Mouse (Mus musculus) heart, embryonic 16.5 days (tissue): Measurements from ENCODE around the gene Nek5. TPM values are rescaled to one million over a fixed set of nuclear protein-coding genes. Genes with fewer than 3 reads are reported as not detected.
A peak's percentile ranks its signal among the peaks of the same experiment; 100 is the strongest.

ENCODE experiments used
- ATAC-seq: fragments of 200-750 bp; cut with Nextera tagmentation; replicated peaks from 2 replicates; pipeline ENCODE4 v1.8.0; 2017; ENCODE audit warnings: moderate number of reproducible peaks; ENCODE audit not compliant: insufficient read depth, low FRiP score; ENCODE audit errors: extremely low read depth
- H3K27ac ChIP-seq: fragments of 300-500 bp; sonication (generic); 2 replicates; pipeline ENCODE4 v1.5.1; 2014; ENCODE audit warnings: mild to moderate bottlenecking, low read length, control low read depth, moderate library complexity
- H3K27me3 ChIP-seq: fragments of 300-500 bp; sonication (generic); 2 replicates; pipeline ENCODE4 v1.6.1; 2014; ENCODE audit warnings: low read length, mixed read lengths; ENCODE audit not compliant: control insufficient read depth, insufficient read depth
- H3K36me3 ChIP-seq: fragments of 300-500 bp; sonication (generic); 2 replicates; pipeline ENCODE4 v1.6.1; 2014; ENCODE audit not compliant: control insufficient read depth, insufficient read depth
- H3K4me1 ChIP-seq: fragments of 300-500 bp; sonication (generic); 2 replicates; pipeline ENCODE4 v1.6.1; 2014; ENCODE audit warnings: low read length, mixed read lengths; ENCODE audit not compliant: control insufficient read depth, insufficient read depth
- H3K4me2 ChIP-seq: fragments of 300-500 bp; sonication (generic); 2 replicates; pipeline ENCODE4 v1.6.1; 2014; ENCODE audit warnings: low read depth, mild to moderate bottlenecking, control low read depth, low read length
- H3K4me3 ChIP-seq: fragments of 300-500 bp; sonication (generic); 2 replicates; pipeline ENCODE4 v1.5.1; 2014; ENCODE audit warnings: mild to moderate bottlenecking, control low read depth, low read length
- H3K9ac ChIP-seq: fragments of 300-500 bp; sonication (generic); 2 replicates; pipeline ENCODE4 v1.6.1; 2014; ENCODE audit warnings: low read length, control low read depth
- H3K9me3 ChIP-seq: fragments of 300-500 bp; sonication (generic); replicated peaks from 2 replicates; pipeline ENCODE4 v1.6.1; 2016; ENCODE audit warnings: low read length; ENCODE audit not compliant: control insufficient read depth
- WGBS: fragments of 180-500 bp; shearing (Covaris S2); extraction: QIAGEN DNeasy Blood & Tissue Kit; methylation state at CpG from one replicate; pipeline ENCODE4 v1.1.7; 2014; 5-methylcytosine and 5-hydroxymethylcytosine counted together
- polyA plus RNA-seq: library from polyadenylated mRNA; unstranded; fragments of >200 nt; fragmentation: Nextera tagmentation; extraction: Ambion mirVana; gene quantifications from 2 replicates; pipeline ENCODE4 v1.2.1, GENCODE M21; 2015

Nek5 gene
- polyA plus RNA-seq, 1 experiment from 2014 or later, result 0.38 TPM

DNA sequence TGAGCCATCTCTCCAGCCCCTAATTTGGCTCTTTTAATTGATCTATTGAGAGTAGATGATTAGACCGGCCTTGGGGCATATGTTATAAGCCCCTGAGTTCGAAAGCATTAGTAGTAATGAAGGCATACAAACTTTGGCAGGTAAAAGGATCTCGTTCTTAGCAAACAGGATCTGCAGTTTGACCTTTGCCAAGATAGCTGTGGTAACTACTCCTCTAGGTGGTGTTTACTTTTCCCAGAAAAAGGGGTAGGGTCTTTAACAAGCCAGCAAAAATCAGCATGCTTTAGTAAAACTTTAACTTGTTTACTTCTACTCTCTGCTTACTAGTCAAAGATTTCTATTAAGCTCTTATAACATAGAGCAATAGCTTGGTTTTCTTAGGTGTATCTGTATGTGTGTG is 82.3 kb downstream of the Nek5 start:
- no peak overlapping the region for H3K9ac ChIP-seq
- 87% methylated on average over 3 of the region's 3 CpGs for WGBS
- no peaks in the 10 kb centered on the region for H3K36me3 ChIP-seq
- ATAC-seq, result no peak
- no peaks in the 10 kb centered on the region for H3K9me3 ChIP-seq
- no peak overlapping the region for H3K4me3 ChIP-seq
- no peak overlapping the region for H3K4me2 ChIP-seq
- no peak overlapping the region for H3K27ac ChIP-seq
- no peaks in the 10 kb centered on the region for H3K4me1 ChIP-seq
- H3K27me3 ChIP-seq, result no peaks in the 10 kb centered on the region

DNA sequence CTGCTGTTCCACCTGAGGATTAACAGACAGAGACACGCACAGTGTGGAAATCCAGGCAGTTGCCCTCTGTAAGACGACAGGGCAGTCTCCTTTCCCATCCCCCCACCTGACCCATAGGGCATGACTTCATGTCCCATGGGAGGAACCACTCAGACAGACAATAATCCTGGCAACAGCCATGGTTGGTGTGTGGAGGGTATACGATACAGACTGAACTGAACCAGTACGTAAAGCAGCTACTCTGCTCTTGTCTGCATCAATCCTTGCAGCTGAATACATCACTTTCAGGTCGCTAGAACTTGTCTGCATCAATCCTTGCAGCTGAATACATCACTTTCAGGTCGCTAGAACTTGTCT is 84.7 kb downstream of the Nek5 start:
- Histone ChIP-seq H3K4me3 (no peak overlapping the region), H3K27ac (no peak overlapping the region), H3K4me2 (no peak overlapping the region), H3K9me3 (no peaks in the 10 kb centered on the region), H3K27me3 (no peaks in the 10 kb centered on the region), H3K36me3 (no peaks in the 10 kb centered on the region), H3K9ac (no peak overlapping the region), H3K4me1 (no peaks in the 10 kb centered on the region)
- 52% methylated on average over 6 of the region's 6 CpGs for WGBS
- no peak for ATAC-seq

GRCm38 (mm10) chr8:22039468-22040152 is 85.2 kb downstream of the Nek5 start:
- no peaks in the 10 kb centered on the region for H3K36me3 ChIP-seq
- no peak overlapping the region for H3K9ac ChIP-seq
- no peak overlapping the region; the same call in 1 of the 2 replicates for H3K4me2 ChIP-seq
- no peak overlapping the region for H3K27ac ChIP-seq
- H3K4me3 ChIP-seq, result peak overlapping the region; percentile 2; the same call in 1 of the 2 replicates
- no peak for ATAC-seq
- no peaks in the 10 kb centered on the region for H3K27me3 ChIP-seq
- no peaks in the 10 kb centered on the region for H3K9me3 ChIP-seq
- H3K4me1 ChIP-seq, result no peaks in the 10 kb centered on the region
- 16% methylated on average over 15 of the region's 15 CpGs for WGBS

DNA sequence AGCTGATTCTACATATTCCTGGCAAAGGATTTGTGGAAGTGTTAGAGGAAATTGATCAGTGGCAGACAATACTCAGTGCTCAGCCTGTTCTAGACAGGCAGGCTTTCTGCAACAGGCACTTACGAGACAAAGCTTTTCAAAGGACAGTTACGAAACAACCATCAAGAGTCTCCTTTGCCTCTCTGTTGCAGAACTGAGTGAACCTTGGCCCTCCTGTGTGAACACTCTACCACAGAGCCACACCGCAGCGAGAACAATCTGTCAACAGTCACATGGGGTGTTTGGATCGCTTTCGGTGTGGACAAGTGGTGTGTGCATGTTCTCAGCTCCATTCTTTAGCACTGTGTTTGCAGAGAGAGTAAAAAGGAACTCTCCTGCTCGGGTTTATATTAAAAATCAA is 87.8 kb downstream of the Nek5 start:
- no peaks in the 10 kb centered on the region for H3K4me1 ChIP-seq
- H3K4me3 ChIP-seq, result no peak overlapping the region
- H3K9me3 ChIP-seq, result no peaks in the 10 kb centered on the region
- 55% methylated on average over 7 of the region's 7 CpGs for WGBS
- no peaks in the 10 kb centered on the region for H3K36me3 ChIP-seq
- no peaks in the 10 kb centered on the region for H3K27me3 ChIP-seq
- H3K9ac ChIP-seq, result no peak overlapping the region
- H3K27ac ChIP-seq, result no peak overlapping the region
- ATAC-seq, result no peak
- no peak overlapping the region for H3K4me2 ChIP-seq

DNA sequence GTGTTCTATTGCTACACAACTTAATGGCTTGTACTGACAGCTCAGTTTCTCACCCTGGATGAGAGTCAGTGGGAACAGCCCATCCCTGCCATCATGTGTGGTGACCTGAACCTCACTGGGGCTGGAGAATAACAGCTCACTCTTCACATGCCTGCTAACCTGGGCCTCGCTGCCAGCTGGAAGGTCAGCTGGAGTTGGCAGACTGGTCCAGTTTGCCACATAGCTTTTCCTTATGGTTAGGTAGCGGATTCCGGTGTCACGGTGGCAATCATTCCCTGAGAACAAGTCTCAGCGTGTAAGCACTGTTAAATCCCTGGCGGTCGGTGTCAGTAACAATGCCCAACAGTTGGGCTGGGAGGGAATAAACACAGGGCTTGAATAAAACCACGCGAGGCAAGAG is 88.7 kb downstream of the Nek5 start:
- H3K4me2 ChIP-seq, result no peak overlapping the region
- H3K9ac ChIP-seq, result no peak overlapping the region
- H3K27ac ChIP-seq, result no peak overlapping the region
- 89% methylated on average over 9 of the region's 9 CpGs for WGBS
- no peaks in the 10 kb centered on the region for H3K27me3 ChIP-seq
- no peaks in the 10 kb centered on the region for H3K36me3 ChIP-seq
- no peak overlapping the region for H3K4me3 ChIP-seq
- no peaks in the 10 kb centered on the region for H3K9me3 ChIP-seq
- H3K4me1 ChIP-seq, result no peaks in the 10 kb centered on the region
- no peak for ATAC-seq

GRCm38 (mm10) chr8:22030990-22031389 is 93.9 kb downstream of the Nek5 start:
- WGBS, result 75% methylated on average over 3 of the region's 3 CpGs

DNA sequence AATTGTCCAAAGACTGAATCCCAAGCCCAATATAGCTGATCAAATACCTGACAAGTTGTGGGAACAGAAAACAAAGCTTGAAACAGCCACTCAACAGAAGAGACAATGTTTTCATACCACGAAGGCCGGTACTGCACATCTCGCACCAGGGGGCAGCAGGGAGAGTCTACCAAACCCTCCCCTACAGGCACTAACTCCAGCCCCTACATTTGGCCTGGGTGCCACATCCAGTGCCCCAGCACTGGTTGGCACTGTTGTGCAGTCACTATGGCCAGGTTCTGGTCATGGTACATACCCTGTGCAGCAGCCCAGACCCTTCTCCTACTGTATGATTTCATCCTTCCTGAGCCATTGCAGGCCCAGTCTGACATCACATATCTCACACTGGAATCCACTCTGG is 95.9 kb downstream of the Nek5 start:
- no peak overlapping the region for H3K4me3 ChIP-seq
- WGBS, result 94% methylated on average over 3 of the region's 3 CpGs
- ATAC-seq, result no peak

More at GRCm38 (mm10) chr8:22030990-22031389, 93.9 kb downstream of the Nek5 start:
- Histone ChIP-seq H3K4me2 (no peak overlapping the region), H3K27me3 (no peaks in the 10 kb centered on the region), H3K36me3 (no peaks in the 10 kb centered on the region), H3K9ac (no peak overlapping the region), H3K27ac (no peak overlapping the region), H3K9me3 (no peaks in the 10 kb centered on the region), H3K4me3 (no peak overlapping the region), H3K4me1 (no peaks in the 10 kb centered on the region)
- ATAC-seq, result no peak

DNA sequence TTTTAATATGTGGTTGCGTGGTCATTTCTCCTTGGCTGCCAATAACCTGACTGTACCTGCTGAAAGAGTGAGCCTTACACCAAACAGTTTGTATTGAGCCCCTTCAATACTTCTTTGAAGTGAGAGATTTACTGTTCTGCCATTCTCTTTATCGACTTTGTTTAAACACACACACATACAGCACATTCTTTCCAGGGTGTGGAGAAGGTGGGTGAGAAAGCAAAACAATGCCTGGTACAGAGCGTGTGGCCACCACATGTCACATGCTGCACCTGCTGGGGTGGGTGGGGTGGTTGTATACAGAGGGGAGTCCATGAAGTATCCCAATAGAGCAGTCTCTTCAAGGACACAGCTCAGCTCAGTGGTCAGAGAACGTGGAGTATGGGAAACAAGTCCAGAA is 99.6 kb downstream of the Nek5 start:
- WGBS, result 68% methylated on average over 4 of the region's 4 CpGs
- Histone ChIP-seq H3K4me3 (no peak overlapping the region), H3K36me3 (no peaks in the 10 kb centered on the region), H3K27me3 (no peaks in the 10 kb centered on the region), H3K27ac (no peak overlapping the region), H3K9me3 (no peaks in the 10 kb centered on the region), H3K9ac (no peak overlapping the region), H3K4me1 (no peaks in the 10 kb centered on the region), H3K4me2 (no peak overlapping the region)
- no peak for ATAC-seq

More for the DNA sequence above, 95.9 kb downstream of the Nek5 start:
- Histone ChIP-seq H3K9me3 (no peaks in the 10 kb centered on the region), H3K4me1 (no peaks in the 10 kb centered on the region), H3K4me2 (no peak overlapping the region), H3K27me3 (no peaks in the 10 kb centered on the region), H3K27ac (no peak overlapping the region), H3K9ac (no peak overlapping the region), H3K36me3 (no peaks in the 10 kb centered on the region)
